Mouse (Mus musculus) T-helper 17 cell (primary cell): ENCODE measurements around the gene Epb41.

Source experiments
- in situ Hi-C, 2 experiments: fragments of 300-600 bp; cut with MboI, MseI; formaldehyde crosslinking; loops; 1 replicate in 1 of 2; 2 replicates in 1 of 2; pipeline ENCODE4 v1.15.1; 2025; ENCODE audit warnings: high pct_unique_total_duplicates in 2 of 2

Epb41 gene

DNA sequence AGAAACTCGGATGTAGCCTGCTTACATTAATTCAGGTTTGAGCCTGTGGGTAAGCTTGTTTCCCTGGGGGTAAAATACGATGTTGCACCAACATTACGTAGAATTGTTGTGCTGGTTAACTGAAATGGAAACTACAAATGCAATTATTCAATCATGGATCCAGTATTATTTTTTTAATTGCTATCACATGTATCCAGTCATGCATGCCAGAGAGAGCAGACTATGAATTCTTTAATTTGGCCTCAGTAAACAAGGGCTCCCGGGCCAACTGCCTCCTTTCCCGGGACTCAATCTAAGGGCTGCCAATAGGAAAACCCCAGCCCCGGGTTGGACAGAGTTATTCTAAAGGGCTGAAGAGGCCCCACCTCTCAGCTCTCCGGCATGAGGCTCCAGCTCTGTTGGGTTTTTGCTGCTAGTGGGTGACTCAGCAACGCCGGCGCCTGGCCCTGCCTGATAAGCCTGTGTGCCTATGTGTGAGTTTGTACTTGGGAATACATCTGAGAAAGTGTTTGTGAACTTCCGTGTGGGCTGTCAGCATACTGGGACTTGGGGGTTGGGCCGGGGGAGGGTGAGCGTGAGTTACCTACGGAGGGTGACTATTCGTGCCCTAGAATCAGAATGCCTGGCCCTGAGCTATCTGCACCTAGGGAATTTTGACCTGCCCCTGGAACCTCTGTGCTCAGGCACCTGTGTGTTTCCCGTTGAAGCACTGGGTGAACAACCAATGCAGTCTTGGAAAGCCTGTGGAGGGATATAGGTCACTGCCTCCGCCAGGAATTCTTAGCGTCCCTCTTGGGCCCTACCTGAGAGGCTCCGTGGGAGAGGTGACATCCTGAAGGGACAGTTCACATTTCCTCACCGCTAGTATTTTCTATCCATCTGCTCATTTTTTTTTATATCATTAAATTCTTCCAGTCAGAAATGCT is 1.6 kb upstream of the Epb41 start:
- in situ Hi-C loops = loop anchor here in 1 of 2 experiments (5.0 to 10.0 kb wide), 3 partner anchors 94 to 1162 kb away; partner anchors contain the start of genes Laptm5 and Tmem200b

DNA sequence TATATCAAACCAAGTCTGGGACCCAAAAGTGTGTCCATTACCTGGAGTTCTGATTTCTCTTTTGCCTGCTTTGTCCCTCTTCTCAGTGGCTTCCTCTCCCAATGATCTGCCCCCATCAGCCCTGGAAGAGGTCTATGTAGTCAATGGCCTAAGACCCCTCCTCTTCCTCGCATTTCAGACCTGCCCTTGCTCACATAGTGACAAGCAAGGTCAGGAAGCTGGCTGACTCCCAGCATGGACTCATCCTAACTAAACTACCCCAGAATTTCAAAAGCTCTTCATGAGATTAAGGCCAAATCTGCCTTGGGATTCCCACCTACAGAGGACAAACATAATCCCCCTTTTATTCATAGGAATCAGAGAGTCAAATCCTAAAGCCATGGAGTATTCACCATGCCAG is 675 bp upstream of the Epb41 start:
- in situ Hi-C loops = loop anchor here in 1 of 2 experiments (5.0 to 10.0 kb wide), 3 partner anchors 93 to 1161 kb away; partner anchors contain the start of genes Laptm5 and Tmem200b

DNA sequence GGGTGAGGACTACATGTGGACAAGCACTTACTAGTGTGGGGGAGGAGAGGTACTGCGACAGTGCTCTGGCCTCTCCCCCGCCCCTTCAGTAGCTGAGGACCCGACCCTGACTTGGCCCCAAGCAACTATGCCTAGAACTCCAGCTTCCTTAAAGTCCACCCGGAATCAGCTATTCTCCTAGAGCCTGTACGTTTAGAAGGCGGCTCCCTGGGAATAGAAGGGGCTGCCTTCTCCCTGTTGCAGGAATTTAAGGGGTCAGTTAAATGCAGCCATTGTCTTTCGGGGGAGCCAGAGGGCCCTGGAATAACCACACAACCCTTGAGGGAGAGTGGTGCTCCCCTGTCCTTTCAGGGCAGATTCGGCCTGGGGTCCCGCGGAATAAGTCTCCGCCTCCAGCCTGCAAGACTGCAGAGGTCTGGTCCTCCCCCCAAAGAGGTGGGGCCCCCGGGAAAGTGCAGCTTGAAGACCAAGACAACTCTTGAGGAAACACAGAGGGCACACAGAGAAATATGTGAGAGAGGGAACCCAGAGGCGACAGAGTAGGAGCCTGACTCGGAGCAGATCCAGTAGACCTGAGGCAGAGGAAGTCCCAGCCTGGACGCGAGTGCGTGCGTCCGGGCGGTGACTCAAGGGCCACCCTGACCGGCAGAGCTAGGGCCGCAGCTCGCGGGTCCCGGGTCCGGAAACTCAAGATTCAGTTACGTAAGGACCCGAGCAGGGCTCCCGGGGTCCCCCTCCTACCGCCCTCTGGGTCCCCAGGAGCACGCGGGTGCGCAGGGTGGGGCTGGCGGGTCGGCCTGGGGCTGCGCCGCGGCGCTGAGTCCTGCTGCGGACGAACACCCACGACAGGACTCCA is 816 bp downstream of the Epb41 start, which contains the start of gene Gm10300:
Gene Gm10300 (plus strand): TSS at position 621 of the 856 bp plus-strand sequence.
- in situ Hi-C loops = loop anchor here (10.0 to 25.0 kb wide), 2 partner anchors 1160 to 1162 kb away; partner anchors contain the start of gene Laptm5 (in 2 of the 2)

DNA sequence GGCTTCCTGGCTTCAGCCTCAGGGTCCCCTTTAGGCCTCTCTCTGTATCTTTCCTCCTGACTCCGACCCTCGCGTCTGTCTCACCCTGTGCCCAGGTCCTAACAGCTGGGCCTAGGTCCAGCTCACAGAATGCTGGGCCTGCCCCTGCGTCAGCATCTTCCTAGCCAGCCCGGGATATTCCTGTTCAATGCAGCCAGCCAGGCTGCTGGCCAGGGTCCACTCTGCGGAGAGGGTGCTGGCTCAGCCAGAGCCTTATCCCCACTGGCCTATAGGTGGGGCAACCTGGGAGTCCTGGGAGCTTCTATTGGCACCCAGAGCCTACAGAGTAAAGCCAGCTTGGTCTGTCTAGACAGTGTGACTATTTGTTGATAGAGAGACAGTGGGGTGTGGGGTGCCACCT is 2.2 kb downstream of the Epb41 start:
- in situ Hi-C loops = loop anchor here (10.0 to 25.0 kb wide), 2 partner anchors 1158 to 1161 kb away; partner anchors contain the start of gene Laptm5 (in 2 of the 2)

DNA sequence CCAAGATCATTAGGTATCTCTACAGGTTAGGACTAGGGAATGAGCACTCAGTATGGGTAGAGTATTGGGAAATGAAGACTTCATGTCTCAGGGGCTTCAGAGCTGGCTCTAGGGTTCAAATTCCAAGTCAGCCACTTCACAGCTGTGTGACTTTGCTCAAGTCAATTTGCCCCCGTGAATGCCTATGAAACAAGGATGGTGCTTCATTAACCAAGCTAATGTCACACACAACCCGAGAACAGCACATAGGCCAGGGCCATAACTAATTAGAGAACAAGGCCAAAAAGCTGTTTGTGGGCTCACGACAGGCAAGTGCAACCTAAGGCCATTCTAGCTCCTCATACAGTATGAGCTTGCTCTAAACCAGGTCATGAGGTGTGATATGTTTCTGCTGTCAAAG is 3.0 kb downstream of the Epb41 start:
- in situ Hi-C loops = loop anchor here (10.0 to 25.0 kb wide), 2 partner anchors 1157 to 1160 kb away; partner anchors contain the start of gene Laptm5 (in 2 of the 2)

DNA sequence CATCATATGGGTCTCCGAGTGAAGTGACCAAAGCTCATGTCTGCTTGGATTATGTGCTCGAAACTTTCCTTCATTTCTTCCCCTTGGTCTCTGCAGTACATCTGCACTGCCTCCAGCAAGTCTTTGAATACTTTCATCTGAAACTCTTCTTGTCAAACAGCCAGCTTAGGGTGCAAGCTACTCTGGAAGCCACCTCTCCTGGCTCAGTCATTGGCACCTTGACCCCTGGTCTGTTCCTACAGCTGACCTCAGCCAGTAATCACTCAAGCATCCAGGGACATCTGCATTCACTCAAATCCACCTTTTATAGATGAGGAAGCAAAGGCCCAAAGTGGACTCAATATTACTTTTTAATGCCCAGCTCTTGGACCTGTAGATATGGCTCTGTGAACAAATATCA is 3.4 kb downstream of the Epb41 start:
- in situ Hi-C loops = loop anchor here (10.0 to 25.0 kb wide), 2 partner anchors 1157 to 1159 kb away; partner anchors contain the start of gene Laptm5 (in 2 of the 2)

DNA sequence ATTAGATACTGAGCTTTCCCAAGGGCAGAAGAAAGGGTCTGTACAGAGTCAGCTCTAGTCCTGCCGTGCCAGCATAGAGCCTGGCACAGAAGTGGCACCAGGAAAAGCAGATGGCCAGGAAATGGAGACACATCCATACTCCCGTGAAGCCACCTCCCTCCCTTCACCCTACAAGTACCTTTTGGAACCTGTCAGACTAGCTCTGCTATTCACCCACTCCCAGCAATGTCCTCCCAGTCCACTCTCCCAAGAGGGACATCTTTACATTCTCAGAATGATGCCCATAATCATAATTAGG is 7.2 kb downstream of the Epb41 start:
- in situ Hi-C loops = loop anchor here in 1 of 2 experiments (25.0 kb wide), 1 partner anchor 1156 kb away; the partner anchor contains the start of gene Laptm5

DNA sequence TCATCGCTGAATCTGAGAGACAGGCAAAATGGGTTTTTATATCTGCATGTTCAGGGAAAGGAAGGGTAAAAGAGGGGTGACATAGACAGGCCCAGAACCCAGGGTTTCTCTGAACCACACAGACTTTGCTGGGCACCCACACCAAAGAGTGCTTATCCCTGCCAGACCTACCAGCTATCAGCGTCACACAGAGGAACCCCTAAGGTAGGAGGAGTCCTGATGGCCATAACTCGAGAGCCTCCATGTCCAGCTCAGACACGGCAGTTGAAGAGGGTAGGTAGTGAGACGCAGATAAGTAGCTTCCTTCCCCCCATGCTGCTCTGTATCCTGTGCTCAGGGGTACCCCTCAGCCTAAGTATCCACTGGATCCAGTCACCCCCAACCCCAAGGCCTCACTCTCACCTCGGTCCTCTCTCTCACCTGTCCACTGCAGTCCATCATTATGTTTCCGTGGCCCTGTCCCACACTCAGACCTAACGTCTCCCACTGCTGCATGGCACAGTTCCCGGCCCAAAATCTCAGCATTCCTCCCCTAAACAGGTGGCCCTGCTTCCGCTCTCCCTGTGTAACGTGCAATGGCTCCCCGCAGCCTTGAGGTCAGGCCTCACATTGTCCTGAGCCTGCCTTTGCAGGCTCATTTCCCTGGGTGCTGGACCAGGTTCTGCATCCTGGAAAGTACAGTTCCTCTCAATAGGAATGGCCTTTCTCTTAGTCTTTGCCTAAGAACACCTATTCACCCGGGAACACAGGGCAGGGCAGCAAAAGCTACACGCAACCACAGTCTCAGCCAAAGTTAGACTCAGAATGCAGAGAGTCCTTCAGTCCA is 7.8 kb downstream of the Epb41 start:
- in situ Hi-C loops = loop anchor here in 1 of 2 experiments (25.0 kb wide), 1 partner anchor 1155 kb away; the partner anchor contains the start of gene Laptm5

DNA sequence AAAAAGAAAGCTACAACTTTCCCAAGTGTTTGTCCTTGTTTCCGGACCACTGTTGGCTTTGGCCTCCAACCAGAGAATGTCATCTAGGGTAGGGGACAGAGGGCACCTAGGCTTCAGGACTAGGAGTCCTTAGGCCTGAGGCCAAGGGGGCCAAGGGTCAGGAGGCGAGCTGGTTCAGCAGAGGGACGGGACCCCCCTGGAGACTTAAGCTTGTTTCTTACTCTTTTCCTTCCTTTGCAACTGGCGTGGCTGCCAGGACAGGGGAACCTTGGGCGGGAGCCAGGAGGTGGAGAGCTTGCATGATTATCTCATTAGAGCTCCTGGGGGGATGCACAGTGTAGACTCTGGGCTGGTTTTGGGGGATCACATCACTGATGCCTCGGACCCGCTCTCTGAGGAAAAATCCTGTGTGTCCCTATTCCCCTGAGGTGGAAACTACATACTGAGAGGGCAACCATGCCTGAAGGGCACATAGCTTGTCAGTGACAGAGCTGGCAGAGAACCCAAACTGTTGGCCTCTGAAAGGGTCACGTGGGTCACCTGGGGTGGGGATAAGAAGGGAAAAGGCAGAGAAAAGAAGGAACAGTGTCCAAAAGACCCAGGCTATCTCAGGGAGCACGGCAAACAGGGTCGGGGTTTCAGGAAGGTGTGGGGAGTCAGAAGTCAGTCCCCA is 8.9 kb downstream of the Epb41 start:
- in situ Hi-C loops = loop anchor here in 1 of 2 experiments (25.0 kb wide), 1 partner anchor 1154 kb away; the partner anchor contains the start of gene Laptm5

DNA sequence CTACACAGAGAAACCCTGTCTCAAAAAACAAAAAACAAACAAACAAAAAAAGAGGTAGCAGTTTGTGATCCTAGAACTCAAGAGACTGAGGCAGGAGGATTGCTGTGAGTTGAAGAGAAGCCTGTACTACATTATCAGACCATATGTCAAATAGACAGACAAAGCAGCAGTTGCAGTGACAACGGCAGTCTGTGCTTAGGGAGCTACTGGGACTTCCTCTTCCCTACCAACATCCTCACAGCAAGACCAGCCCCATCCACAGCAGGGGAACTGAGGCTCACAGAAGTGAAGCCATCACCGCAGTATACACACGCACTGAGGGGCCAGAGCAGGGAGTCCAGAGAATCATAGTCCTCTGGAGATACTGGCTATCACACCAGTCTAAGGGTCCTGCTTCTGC is 9.5 kb downstream of the Epb41 start:
- in situ Hi-C loops = loop anchor here in 1 of 2 experiments (25.0 kb wide), 1 partner anchor 1153 kb away; the partner anchor contains the start of gene Laptm5

DNA sequence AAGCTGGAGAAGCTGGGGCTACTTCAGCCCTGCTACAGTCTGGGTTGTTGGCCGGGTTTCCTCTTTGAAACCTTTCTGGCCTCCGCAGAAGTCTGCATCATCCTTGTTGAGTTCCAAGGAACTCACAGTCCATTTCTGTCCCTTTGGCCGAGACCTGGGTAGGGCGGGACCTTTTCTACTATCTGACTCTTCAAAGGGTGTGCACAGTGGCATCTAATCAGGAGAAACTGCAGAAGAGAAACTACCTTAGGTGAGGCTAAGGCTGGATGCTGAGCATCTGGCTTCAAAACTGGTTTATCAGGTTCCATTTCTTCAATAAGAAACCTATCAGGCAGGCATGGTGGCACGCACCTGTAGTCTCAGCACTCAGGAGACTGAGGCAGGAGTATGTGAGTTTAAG is 10.6 kb downstream of the Epb41 start:
- in situ Hi-C loops = loop anchor here in 1 of 2 experiments (25.0 kb wide), 1 partner anchor 1152 kb away; the partner anchor contains the start of gene Laptm5

DNA sequence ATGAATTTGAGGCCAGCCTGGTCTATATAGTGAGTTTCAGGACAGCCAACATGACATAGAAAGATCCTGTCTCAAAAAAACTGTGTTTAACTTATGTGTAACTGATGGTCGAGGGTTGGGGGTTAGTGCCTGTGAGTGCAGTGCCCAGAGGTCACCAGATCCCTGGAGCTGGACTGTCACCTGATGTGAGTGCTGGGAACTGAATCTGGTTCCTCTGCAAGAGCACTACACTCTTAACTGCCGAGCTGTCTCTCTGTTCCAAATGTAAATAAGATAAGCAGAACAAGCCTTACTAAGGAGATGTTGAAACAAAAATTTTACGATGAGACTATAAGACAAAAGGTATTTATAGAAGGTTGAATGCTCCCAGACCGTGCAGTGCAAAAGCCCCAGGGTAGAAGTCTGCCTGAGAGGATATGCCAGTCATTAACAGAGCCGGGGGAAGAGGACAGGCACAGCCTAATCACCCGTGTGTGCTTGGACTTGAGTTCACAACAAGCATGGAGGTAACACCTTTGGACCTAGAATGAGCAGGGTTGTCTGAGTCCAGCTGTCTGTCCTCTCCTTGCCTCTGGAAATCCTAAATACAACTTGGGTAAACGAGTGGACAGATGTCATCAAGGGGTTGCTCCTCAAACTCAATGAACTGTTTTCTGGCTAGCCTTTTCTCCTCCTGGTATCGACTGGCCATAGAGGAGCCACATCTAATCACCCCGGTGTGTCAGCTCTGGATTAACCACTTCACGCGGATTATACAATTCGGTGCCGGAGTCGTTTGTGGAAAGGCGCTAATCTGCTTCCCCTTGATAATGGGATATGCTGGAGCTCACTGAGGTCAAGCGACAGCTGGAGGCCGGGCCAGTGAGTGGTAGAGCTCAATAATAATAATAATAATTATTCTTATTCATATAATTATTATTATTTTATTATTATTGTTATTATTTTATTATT is 11.9 kb downstream of the Epb41 start:
- in situ Hi-C loops = loop anchor here in 1 of 2 experiments (25.0 kb wide), 1 partner anchor 1151 kb away; the partner anchor contains the start of gene Laptm5

DNA sequence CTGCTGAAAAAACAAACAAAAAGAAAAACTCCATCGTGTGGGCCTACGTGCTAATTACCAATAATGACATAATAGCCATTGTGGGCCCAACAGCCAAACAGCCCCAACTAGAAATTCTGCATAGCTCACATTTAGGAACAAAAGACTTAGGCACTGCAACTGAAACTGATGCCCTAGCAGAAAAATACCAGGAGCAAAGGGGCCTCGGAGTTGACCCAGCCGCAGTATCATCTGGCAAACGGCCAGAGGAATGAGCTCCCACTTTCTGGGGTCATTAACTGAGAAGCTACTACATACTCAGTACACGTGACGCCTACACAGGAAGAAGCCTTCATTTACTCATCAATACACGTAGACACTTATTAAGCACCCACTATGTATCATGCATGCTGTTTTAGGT is 12.8 kb downstream of the Epb41 start:
- in situ Hi-C loops = loop anchor here in 1 of 2 experiments (25.0 kb wide), 1 partner anchor 1150 kb away; the partner anchor contains the start of gene Laptm5

DNA sequence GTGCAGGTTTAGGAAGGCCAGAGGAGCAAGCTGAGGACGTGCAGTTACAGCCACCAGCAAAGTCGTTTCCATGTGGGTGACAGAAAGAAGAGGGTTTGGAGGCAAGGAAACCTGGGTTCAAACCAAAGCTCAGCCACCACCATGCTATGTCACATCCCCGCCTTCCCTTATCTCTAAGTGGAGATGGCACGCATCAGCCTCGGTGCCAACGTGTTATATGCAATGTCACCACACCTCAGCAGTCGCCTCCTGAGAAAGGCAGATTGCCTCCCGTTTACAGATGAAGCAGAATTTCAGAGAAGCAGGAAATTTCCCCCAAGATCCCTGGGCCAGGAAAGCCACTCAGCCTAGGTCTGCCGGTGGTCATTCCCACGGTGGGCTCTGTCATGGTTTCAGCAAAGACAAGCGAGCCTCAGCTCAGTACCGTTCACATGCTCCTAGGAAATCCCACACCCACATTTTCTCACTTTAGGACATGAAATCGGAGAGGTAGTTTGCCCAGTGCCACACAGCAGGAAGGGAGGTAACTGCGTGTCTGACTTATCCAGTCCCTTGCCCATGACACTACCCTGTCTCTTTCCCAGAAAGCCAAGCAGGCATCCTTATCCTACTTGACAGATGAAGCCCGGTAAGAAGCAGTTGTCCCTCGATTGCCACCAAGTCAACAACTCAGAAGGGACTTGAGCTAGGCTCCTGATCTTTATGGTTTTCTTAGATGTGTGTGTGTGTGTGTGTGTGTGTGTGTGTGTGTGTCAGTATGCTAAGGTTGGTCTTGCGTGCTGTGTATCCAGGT is 14.9 kb downstream of the Epb41 start:
- in situ Hi-C loops = loop anchor here in 1 of 2 experiments (25.0 kb wide), 1 partner anchor 1148 kb away; the partner anchor contains the start of gene Laptm5

DNA sequence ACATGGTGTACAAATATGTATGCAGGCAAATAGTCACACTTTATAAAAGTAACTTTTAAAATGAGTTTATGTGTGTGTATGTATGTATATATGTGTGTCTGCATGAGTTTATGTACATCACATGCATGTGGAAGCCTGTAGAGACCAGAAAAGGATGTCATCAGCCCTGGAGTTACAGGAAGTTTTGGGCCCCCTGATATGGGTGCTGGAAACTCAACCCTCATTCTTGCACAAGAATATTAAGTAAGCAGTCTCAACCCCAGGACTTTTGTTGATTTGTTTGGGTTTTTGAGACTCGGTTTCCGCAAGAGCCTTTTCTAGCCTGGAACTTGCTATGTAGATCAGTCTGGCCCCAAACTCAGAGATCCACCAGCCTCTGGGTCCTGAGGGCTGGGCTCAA is 15.6 kb downstream of the Epb41 start:
- in situ Hi-C loops = loop anchor here in 1 of 2 experiments (25.0 kb wide), 1 partner anchor 1147 kb away; the partner anchor contains the start of gene Laptm5

DNA sequence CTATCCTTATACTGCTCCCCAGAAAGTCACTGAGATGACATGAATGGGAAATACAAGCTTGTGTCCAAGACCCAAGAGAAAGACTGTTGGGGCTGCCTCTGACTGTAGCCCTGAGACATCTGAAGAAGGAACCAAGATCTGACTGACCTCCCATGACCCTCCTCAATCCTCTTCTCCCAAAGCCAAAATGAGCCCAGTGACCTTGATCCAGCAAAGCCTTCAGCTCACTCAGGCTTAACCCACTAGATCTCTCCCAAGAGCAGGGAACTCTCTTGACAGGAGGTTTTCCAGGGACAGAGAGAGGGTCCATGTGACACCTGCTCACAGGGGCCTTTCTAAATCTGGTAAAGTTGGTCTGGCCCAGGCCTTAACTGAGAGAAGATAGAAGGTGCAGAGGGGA is 17.8 kb downstream of the Epb41 start:
- in situ Hi-C loops = loop anchor here in 1 of 2 experiments (25.0 kb wide), 1 partner anchor 1145 kb away; the partner anchor contains the start of gene Laptm5
